In the genomic region with DNA sequence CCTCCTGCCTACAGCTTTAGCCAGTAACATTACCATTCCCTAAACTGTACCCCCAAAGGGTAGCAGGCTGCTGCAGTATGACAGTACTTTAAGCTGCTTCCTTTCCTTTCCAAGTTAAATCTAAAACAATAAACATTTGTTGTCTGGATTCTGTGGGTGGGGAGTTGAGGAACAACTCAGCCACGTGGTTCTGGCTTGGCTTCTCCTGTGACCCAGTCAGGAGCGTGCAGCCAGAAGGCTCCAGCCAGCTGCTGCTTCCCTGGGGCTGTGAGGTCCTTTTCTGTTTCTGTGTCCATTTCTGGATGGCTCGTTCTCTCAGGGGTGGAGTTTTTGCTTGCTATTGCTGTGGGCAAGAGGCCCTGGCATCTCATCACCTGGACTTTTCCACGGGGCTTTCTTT, we compare ENCODE assay signal across 11 mouse cellular contexts.
DNase-seq lines count a peak whose midpoint lies in the region; ATAC-seq and TF ChIP-seq lines count a peak whose summit lies in the region.
"Had no signal": no experiment of that assay in that cellular context is flagged by ENCODE, and none has a peak within 500 bp of the region (broad histone marks: within the 10 kb centered on the region; RNA-seq: fewer than 3 reads in every experiment).

No protein-coding gene starts in this region.

- no peak for TF ChIP-seq CTCF in kidney, postnatal 0 days (IDR thresholded peaks at IDR 0.05; ENCODE audit: low read depth)

- H3K9ac ChIP-seq in kidney, postnatal 0 days (ENCODE audit: low read depth, low read length): no peak overlapping the region
- H3K9ac ChIP-seq: embryonic facial prominence, embryonic 12.5 days; hindbrain, embryonic 13.5 days; liver, embryonic 15.5 days had no signal

- no peaks in the 10 kb centered on the region for H3K9me3 ChIP-seq in kidney, postnatal 0 days (replicated peaks; ENCODE audit: low read length)
- H3K9me3 ChIP-seq: embryonic facial prominence, embryonic 12.5 days; hindbrain, embryonic 13.5 days; liver, embryonic 15.5 days had no signal

- no peaks in the 10 kb centered on the region for H3K27me3 ChIP-seq in kidney, postnatal 0 days (ENCODE audit: insufficient read depth, low read length)
- H3K27me3 ChIP-seq: embryonic facial prominence, embryonic 12.5 days; hindbrain, embryonic 13.5 days; liver, embryonic 15.5 days had no signal

- 40% methylated on average over 4 of the region's 4 CpGs for WGBS in kidney, postnatal 0 days

- no peak for ATAC-seq in kidney, postnatal 0 days (replicated peaks; ENCODE audit: low FRiP score, low read depth)

- H3K4me2 ChIP-seq in kidney, postnatal 0 days (ENCODE audit: low read length): no peak overlapping the region
- H3K4me2 ChIP-seq: embryonic facial prominence, embryonic 12.5 days; hindbrain, embryonic 13.5 days; liver, embryonic 15.5 days had no signal

- peak overlapping the region; percentile 26; the same call in 1 of the 2 replicates for H3K27ac ChIP-seq in kidney, postnatal 0 days
- H3K27ac ChIP-seq: embryonic facial prominence, embryonic 12.5 days; hindbrain, embryonic 13.5 days; liver, embryonic 15.5 days had no signal

- H3K4me3 ChIP-seq in kidney, postnatal 0 days (replicated peaks; ENCODE audit: low read depth, low read length): no peak overlapping the region
- H3K4me3 ChIP-seq: embryonic facial prominence, embryonic 12.5 days; hindbrain, embryonic 13.5 days; liver, embryonic 15.5 days had no signal

- H3K36me3 ChIP-seq in kidney, postnatal 0 days (ENCODE audit: insufficient read depth, low read length): no peaks in the 10 kb centered on the region
- H3K36me3 ChIP-seq: embryonic facial prominence, embryonic 12.5 days; hindbrain, embryonic 13.5 days; liver, embryonic 15.5 days had no signal

- DNase-seq in kidney, postnatal 0 days (ENCODE audit: low spot score): no peak
- DNase-seq in kidney, adult 11 months: no peak
- peak; percentile 72 for DNase-seq in NIH3T3 (ENCODE audit: low read depth)
- peak; percentile 50 for DNase-seq in gastrocnemius, adult 18-20 months (ENCODE audit: low spot score)
- peak; percentile 62 for DNase-seq in heart, postnatal 4 days
- DNase-seq in natural killer cell, adult 2 months (ENCODE audit: low spot score in 2 of 2): no peak
- DNase-seq in frontal cortex, postnatal 10 days (ENCODE audit: low spot score in 2 of 2): no peak
- no peak for DNase-seq in cerebellum, postnatal 4 days (ENCODE audit: low spot score in 2 of 2)

- H3K4me1 ChIP-seq in kidney, postnatal 0 days (replicated peaks; ENCODE audit: insufficient read depth, low read length): 0 out of 2 replicates have a peak, but pooled peaks cover 6% of the 10 kb centered on the region

Comparison
In these comparisons a context has a peak if more than half of its experiments do, and no peak if none do; other contexts are left out.
1. DNase-seq: peak in NIH3T3 (single experiment), gastrocnemius, adult 18-20 months (single experiment) and heart, postnatal 4 days (single experiment); none in kidney, postnatal 0 days (single experiment), kidney, adult 11 months (single experiment), natural killer cell, adult 2 months (0 of 2), frontal cortex, postnatal 10 days (0 of 2) and cerebellum, postnatal 4 days (0 of 2).